Mouse (Mus musculus) megakaryocyte, embryonic 14.5 days (primary cell): Measurements from ENCODE around the gene Snap47.

Source experiments
- FLI1 ChIP-seq: IDR thresholded peaks from 2 replicates; pipeline ENCODE4 v1.6.1; 2012; ENCODE audit warnings: low read length, inconsistent platforms, mixed read lengths
- GATA1 ChIP-seq: IDR thresholded peaks from 3 replicates; pipeline ENCODE4 v1.6.1; 2012; ENCODE audit warnings: mixed read lengths, low read length, inconsistent platforms, borderline replicate concordance

DNA sequence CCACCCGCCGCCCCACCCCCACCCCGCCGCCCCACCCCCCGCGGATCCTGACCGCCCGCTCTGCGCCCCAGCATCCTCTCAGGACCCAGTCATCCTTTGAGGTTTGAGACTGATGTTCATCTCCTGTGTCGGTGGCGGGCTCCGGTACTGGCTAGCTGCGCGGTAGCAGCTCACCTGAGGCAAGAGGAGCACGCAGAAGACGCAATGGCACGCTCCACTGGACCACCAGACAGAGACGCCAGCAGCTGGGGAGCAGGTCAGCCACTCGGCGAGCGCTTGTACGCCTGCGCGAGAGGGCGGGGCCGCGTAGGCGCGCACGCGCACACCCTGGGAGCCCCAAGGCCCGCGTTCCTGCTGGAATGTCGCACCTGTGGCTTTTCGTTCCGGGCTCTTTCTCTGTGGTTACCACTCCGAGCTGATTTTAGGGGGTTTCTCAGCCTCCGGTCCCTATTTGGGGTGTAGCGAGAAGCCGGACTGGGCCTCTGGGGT lies 1.2 kb downstream of the Snap47 start, which contains the start of gene Jmjd4:
- TF ChIP-seq GATA1 (no peak), FLI1 (no peak)
